Mouse (Mus musculus) heart, postnatal 36 days (tissue): ENCODE results near the gene Hmgcs2. TPM values are rescaled to one million over a fixed set of nuclear protein-coding genes. Genes with fewer than 3 reads are reported as not detected.
"Not testable (repeated sequence)": the region's sequence is repeated elsewhere in the genome, so short reads cannot be mapped to it uniquely, and the experiment has no call there.

ENCODE experiments used
- DNase-seq, 2 experiments: peaks; one replicate each; pipeline ENCODE4 v3.0.0; 2021 to 2022
- intact Hi-C: fragments of 180-260 bp; cut with DNase I; formaldehyde crosslinking; loops from one replicate; pipeline ENCODE4 v1.15.1; 2025
- total RNA-seq, 2 experiments: library from RNA; stranded (reverse); gene quantifications; 2 replicates each; pipeline ENCODE4 v1.2.3; 2021

Hmgcs2 gene
- total RNA-seq, 2 experiments from 2014 or later: 26.0 to 27.1 TPM

DNA sequence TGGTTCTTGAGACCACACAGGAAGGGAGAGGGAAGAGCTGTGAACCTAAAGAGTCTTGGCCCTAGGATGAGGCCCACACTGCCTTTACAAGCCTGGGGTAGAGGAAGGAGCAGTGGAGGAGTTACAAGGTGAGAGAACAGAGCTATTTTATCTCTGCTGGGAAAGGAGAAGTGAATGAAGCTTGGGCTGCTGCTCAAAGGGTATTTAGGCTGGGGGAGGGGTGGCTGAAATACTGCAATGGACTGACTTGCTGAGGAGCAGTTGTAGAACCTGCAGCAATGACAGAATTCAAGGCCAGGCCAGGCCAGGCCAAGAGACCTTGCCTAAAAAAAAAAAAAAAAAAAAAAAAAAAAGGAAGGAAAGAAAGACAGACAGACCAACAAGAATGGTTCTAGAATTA is 55.1 kb downstream of the Hmgcs2 start:
- DNase-seq: no peak
- intact Hi-C loops: no loop called here

DNA sequence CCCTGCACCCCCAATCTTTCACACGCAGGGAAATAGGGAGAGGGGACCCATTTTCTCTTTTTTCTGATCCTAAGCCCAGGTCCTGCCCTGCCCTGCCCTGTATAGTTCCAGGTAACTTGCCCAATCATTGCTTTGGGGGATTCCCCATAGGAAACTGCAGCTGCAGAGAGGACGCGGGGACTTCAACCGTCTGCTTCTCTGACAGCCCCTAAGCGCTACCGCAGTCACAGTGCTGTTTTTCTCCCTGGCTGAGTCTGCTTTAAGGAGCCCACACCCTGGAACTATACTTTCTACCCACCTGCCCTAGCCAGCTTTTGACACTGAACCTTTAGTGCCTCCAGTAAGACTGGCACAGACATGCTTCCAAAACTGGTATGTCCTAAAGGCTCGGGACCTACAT is 55.7 kb downstream of the Hmgcs2 start:
- intact Hi-C loops: no loop called here
- DNase-seq: no peak

DNA sequence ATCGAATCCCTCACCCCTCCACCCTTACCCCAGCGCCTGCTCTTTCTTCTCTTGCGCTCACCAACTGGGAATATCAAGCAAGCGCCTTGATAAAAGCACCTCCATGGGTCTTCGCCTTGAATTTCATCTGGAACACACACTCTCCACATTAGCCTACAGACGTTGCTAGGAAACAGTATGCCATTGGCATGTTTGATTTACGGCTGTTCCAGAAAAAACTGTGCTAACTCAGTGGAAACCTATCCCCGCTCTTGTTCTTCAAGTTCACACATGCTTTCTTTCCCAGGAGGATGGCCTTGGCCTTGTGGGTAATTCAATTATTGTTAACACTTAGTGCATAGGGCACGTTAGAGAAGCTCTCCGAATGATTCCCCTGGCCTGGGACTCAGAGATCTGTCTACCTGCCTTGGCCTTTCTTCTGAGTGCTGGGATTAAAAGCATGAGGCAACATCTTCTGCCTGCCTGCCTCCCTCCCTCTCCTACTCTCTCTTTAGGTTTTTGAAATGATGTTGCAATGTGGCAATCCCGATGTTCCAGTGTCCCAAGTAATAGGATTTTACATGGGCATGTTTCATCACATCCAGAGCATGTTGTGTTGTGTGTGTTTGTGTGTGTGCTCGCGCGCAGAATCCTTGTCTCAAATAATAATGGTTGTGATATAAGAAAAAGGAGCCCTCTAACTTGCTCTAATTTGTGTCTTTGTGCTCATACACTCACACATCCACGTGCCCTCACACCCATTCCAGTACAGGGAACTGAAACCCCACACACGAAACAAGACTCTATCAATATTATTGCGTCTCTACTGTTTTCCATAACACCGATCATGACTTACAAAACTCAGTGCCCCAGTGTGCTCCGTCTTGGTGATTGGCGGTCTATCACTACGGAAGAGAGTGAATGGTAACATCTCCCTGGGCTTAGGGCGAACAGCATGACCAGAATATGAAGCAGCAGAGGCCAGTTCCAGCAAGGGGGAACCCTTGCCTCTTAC is 56.7 kb downstream of the Hmgcs2 start:
- no peak for DNase-seq
- intact Hi-C loops: no loop called here

DNA sequence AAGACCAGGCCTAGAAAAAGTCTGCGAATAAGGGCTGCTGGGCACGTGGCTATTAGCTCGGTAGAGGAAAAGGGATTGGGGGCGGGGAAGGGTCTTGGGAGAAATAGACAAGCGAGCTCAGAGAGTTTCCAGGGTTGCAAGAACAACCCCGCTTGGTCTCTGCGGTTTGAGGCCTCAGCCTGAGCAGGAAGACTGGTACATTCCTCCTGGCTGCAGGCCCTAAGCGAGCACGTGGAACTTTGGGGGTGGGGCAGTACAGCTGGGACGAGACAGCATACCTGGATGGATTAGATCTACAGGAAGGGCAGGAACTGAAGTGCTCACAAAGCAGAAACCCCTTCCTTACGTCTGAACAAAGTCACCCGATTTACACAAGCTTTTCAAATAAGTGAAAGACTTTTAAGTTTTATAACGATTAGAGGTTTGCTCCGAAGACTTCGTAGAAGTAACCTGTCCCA is 58.4 kb downstream of the Hmgcs2 start:
- peak in 1 of 2 experiments; percentile 33 for DNase-seq
- intact Hi-C loops: no loop called here

DNA sequence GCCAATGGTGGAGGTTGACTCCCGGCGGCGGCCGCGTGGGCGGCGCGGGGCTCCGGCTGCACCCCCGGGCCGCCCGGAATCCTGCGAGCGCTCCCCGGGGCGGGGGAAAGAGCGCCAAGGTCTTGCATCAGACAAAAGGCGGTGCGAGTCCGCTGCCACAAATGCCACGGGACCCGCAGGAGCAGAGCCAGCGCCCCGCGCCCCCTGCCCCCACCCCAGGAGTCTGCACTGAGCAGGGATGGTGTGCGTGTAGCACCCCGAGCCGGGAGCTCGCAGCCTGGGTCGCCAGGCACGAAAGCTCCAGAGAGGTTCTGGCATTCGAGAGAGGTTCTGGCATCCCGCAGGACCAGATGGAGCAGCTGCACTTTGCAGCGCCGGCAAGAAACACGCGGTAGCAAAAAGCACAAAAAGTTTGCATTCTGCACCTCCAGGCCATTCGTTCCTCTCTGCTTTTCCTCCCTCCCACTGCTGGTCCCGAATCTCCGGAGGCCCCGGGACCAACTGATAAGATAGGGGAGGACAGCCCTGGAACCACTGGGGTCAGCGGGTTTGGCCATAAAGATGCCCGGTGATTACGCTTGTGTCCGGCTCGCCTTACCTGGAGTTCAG is 59.0 kb downstream of the Hmgcs2 start:
- intact Hi-C loops: no loop called here
- peak; percentile 41 to 63 for DNase-seq

DNA sequence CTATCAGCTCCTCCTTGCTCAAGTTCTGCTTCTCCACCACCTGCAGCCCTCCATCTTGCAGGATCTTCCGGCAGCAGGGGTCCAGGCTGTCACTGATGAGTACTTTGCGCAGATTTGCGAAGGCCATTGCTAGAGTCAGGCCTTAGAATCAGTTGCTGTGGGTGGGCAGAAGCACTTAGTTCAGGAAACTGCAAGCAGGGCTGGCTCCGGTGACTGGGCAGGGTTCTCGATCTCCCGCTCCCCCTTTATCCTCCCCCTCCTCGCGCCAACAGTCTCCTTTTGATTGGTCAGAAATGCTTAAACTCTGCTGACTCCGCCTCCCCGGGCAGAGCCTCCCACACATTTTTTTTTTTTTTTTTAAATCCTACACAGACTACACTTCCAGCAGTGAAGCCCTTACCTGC is 59.5 kb downstream of the Hmgcs2 start, which contains the start of gene Phgdh:
Gene Phgdh, minus strand, starts transcription at position 285 of the 404 bp plus-strand sequence.
- intact Hi-C loops: not testable (repeated sequence)
- DNase-seq: peak; percentile 38 to 50

DNA sequence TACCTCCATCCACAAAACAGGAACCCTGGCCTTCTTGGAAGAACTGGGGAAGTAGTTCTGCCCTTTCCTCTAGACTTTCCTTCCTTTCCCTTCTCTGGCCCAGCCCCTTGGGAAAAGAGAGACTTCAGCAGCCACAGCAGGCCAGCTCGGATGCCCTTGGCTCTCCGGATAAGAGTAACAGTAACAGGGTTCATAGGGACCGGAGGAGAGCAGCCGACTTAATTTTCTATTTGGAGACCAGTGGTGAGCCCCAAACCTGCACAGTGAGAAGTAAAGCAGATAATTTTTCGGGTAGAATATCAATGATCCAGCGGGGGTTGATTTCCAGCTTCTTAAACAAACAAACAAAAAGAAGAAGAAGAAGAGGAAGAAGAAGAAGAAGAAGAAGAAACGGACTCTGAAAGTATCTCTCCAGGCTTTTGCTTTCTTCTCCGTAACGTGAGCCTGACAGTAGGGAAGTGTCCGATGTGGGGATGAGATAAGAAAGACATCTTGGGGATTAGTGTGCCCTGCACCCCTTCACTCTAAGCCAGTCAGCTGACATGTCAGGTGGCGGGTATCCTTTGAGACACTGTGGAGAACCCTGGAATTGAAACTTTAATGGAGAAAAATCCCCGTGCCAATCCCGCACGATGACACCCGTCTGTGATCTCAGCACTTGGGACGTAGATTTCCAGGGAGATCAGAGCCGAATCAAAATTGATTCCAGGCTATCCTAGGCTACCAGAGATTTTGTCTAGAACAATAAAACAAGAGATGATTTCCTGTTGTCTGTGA is 60.8 kb downstream of the Hmgcs2 start:
- no peak for DNase-seq
- intact Hi-C loops: no loop called here

DNA sequence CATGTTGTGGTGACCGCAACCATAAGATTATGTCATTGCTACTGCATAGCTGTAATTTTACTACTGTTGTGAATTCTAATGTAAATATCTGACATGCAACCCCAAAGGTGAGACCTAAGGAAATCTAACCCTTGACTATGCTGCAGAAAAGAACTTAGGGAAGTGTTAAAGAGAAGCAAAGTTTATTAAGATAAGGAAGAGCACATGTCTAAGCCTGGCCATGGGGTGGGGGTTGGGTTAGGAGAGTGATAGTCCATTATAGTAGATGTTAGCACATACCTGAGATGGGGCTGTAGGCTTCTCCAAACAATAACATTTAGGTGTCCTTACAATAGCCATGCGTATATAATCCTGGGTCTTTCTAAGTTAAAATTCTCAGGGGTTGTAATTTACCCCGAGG is 63.0 kb downstream of the Hmgcs2 start:
- no peak for DNase-seq

DNA sequence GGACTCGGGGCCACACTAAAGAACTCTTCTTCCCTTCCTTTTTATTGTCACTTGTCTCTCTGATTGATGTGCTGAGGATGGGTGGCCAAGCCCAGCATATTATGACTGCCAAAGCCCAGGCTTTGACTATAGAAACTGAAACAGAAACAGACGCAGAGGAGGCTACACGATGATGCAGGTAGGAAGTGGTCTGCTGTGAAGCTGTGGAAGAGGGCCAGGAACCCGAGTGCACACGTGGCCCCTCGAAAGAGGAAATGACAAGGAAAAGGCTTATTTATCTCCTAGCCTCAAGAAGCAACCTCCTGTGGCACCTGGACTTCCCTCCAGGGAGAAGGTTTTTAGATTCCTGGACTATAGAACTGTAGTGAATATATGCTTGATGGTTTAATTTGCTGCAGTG is 67.9 kb downstream of the Hmgcs2 start:
- DNase-seq: no peak

More for the DNA sequence above, 63.0 kb downstream of the Hmgcs2 start:
- intact Hi-C loops: no loop called here

DNA sequence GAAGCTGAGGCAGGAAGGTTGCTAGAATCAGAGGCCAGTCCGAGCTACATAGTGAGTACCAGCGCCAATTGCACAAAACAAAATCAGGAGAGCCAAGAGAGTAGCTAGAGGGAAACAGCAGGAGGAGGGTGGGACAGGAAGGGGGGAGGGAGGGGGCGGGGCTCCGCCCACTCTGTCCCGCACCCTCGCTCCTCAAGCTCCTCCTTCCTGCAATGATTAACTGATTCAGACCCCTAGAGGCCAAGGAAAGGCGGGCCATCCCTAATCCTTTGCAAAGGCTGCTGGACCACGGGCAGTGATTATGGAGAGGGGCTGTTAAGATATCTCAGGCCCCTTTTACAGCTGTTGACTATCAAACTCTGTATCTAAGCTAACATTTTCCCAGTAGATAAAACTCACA is 68.5 kb downstream of the Hmgcs2 start:
- no peak for DNase-seq
- intact Hi-C loops: no loop called here

More for the DNA sequence above, 67.9 kb downstream of the Hmgcs2 start:
- intact Hi-C loops: no loop called here

DNA sequence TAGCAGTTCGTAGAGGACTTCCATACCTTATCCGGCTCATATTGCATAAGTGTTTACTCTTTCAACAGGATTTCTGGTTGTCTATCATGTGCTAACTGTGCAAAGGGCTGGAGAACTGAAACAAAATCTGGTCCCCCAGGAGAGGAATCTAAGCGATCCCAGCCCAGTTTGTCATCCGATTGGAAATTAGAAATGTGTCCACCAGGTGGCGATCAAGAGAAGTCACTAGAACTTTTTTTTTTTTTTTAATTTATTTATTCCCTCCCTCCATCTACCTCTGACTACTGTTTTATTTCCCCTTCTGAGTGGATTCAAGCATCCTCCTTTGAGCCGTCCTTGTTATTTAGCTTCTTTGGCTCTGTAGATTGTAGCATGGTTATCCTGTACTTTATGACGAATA is 73.7 kb downstream of the Hmgcs2 start:
- intact Hi-C loops: loop anchor here (10.0 kb wide), 1 partner anchor 621 kb away; no protein-coding TSS in a partner anchor
- DNase-seq: peak; percentile 68

DNA sequence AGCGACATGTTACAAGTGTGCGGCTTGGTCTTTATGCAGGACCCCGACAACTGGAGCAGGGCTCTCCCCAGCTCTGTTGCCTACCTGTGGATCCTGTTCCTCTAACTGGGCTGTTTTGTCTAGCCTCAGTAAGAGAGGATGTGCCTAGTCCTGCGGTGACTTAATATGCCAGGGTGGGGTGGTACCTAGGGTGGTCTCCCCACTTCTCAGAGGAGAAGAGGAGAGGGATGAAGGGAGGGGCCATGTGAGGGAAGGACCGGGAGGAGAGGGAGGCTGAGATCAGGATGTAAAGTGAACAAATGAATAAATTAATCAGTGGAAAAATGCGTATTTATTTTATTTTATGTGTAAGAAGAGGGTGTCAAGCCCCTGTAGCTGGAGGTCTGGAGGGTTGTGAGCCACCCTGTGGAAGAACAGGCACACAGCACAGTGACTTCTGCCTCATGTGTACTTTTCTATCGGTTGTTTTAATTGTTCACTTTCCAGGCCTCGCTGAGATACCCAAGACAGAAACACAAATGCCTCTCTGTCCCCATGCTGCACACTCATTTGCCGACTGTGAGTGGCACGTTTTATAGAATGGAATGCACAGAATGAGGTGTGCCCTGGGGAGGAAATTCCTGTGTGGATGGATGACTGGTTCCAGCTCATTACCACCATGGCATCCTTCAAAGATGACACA is 75.2 kb downstream of the Hmgcs2 start:
- intact Hi-C loops: loop anchor here (10.0 kb wide), 1 partner anchor 619 kb away; no protein-coding TSS in a partner anchor
- DNase-seq: no peak

DNA sequence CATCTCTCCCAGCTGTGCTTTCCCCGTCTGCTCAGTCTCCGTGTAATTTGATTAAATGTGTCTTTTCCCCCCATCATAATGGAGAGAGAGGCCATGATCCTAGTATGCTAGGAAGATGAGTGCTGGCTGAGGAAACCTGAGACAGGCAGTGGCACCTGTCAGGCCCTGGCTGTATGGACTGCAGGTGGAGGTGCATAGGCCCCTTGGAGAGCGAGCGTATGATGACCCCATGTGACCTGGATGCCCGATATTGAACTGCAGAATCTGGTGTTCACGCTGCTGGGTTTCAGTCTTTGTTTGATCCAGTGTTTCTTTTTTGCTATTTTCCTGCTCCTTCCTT is 75.8 kb downstream of the Hmgcs2 start:
- intact Hi-C loops: loop anchor here (10.0 kb wide), 1 partner anchor 619 kb away; no protein-coding TSS in a partner anchor

DNA sequence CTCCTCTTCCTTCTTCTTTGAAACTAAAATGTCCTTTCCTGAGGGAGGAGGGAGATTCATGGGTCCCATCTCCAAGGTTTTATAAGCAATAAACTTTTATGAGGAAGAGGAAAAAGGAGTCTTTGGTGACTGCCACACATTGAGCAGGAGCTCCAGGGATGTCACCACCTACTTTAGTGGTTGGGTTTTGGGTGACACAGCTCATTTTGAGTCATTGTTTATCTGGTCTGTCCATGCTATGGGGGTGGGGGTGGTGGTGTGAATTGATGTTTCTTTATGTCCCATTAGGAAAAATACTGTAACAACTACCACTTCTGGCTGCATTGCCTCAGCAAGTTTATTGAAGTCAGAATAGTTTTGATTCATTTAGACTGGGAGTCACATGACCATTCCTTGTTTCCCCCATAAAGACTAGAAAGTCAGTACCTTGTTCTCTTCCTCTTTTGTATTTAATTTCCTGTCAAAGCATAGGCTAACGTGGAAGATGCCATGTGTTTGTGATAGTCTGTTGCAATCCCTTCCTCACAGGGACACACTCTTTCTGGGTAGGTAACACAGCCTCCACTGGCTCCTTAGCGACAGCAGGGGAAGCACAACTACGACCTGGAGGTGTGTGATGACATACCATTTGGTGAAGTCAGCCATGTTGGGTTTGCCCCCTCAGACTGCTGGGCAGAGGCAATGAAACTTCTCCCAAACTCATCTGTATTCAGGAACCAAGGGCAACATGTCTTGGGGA is 76.6 kb downstream of the Hmgcs2 start:
- no peak for DNase-seq
- intact Hi-C loops: loop anchor here (10.0 kb wide), 1 partner anchor 618 kb away; no protein-coding TSS in a partner anchor

More for the DNA sequence above, 75.8 kb downstream of the Hmgcs2 start:
- no peak for DNase-seq

Other genes starting within 250 kb of the Hmgcs2 start
- not detected for gene Adam30, start 119.8 kb upstream of the Hmgcs2 start, total RNA-seq
- gene Reg4, start 58.3 kb upstream of the Hmgcs2 start, total RNA-seq: not detected
- 1 to 10 TPM; 1.9 to 2.1 TPM for gene Phgdh, start 59.6 kb downstream of the Hmgcs2 start, total RNA-seq
- gene Zfp697, start 102.0 kb downstream of the Hmgcs2 start, total RNA-seq: 1 to 10 TPM; 5.9 to 6.9 TPM
- gene Gm4450, start 176.7 kb downstream of the Hmgcs2 start, total RNA-seq: not detected
- not detected for gene Hsd3b4, start 230.1 kb downstream of the Hmgcs2 start, total RNA-seq